Mouse (Mus musculus): ENCODE measurements around the gene 2610028H24Rik. TPM values are rescaled to one million over a fixed set of nuclear protein-coding genes. Genes with fewer than 3 reads are reported as not detected.

The 2610028H24Rik gene
- not detected for total RNA-seq (2023)

GRCm38 (mm10) chr10:76448851-76449250 is at the start of gene 2610028H24Rik:
Gene 2610028H24Rik, plus strand, starts transcription at chr10:76449081.

GRCm38 (mm10) chr10:76440281-76440680 is 8.6 kb upstream of the 2610028H24Rik start, which contains the start of gene AC141477.1:
Gene AC141477.1, minus strand, starts transcription at chr10:76440444.

GRCm38 (mm10) chr10:76442178-76443088 is 6.4 kb upstream of the 2610028H24Rik start, which contains the start of gene Pcnt:
Gene Pcnt, minus strand, starts transcription at chr10:76442786.

GRCm38 (mm10) chr10:76468203-76469162 is 19.6 kb downstream of the 2610028H24Rik start, which contains the start of the genes Mcm3ap and Ybey:
Gene Mcm3ap, plus strand, starts transcription at chr10:76468927.
Gene Ybey, minus strand, starts transcription at chr10:76469114.

Other genes with a start within 250 kb of the 2610028H24Rik start
- 12.8 TPM for gene Prmt2, start 211.2 kb upstream of the 2610028H24Rik start, total RNA-seq (2023)
- gene S100b, start 195.2 kb upstream of the 2610028H24Rik start, total RNA-seq (2023), result not detected
- gene Dip2a, start 103.8 kb upstream of the 2610028H24Rik start, total RNA-seq (2023), result 7.5 TPM
- gene AC141477.1, start 8.6 kb upstream of the 2610028H24Rik start, total RNA-seq (2023), result 28.9 TPM
- gene Pcnt, start 6.3 kb upstream of the 2610028H24Rik start, total RNA-seq (2023), result 69.9 TPM
- gene Mcm3ap, start 19.8 kb downstream of the 2610028H24Rik start, total RNA-seq (2023), result 78.7 TPM
- 2.6 TPM for gene Ybey, start 20.0 kb downstream of the 2610028H24Rik start, total RNA-seq (2023)
- gene Lss, start 82.5 kb downstream of the 2610028H24Rik start, total RNA-seq (2023), result 33.6 TPM
- not detected for gene Spatc1l, start 113.2 kb downstream of the 2610028H24Rik start, total RNA-seq (2023)
- gene Ftcd, start 126.6 kb downstream of the 2610028H24Rik start, total RNA-seq (2023), result not detected
- 1.1 TPM for gene Col6a2, start 174.5 kb downstream of the 2610028H24Rik start, total RNA-seq (2023)